Mouse (Mus musculus) heart, embryonic 10.5 days (tissue): Measurements from ENCODE around the gene Opn1sw. TPM values are rescaled to one million over a fixed set of nuclear protein-coding genes. Genes with fewer than 3 reads are reported as not detected.
A peak's percentile ranks its signal among the peaks of the same experiment; 100 is the strongest.

Experiments
- DNase-seq: peaks from one replicate; pipeline ENCODE4 v3.0.0-alpha.2; 2017; ENCODE audit warnings: low spot score
- H3K27ac ChIP-seq: fragments of 300-500 bp; sonication (generic); 2 replicates; pipeline ENCODE4 v1.5.1; 2016; ENCODE audit warnings: mild to moderate bottlenecking
- H3K27me3 ChIP-seq: fragments of 300-500 bp; sonication (generic); 2 replicates; pipeline ENCODE4 v1.6.1; 2016; ENCODE audit warnings: mild to moderate bottlenecking; ENCODE audit not compliant: poor library complexity, insufficient read depth, severe bottlenecking
- H3K36me3 ChIP-seq: fragments of 300-500 bp; sonication (generic); 2 replicates; pipeline ENCODE4 v1.6.1; 2016; ENCODE audit warnings: mild to moderate bottlenecking, moderate library complexity
- H3K4me1 ChIP-seq: fragments of 300-500 bp; sonication (generic); 2 replicates; pipeline ENCODE4 v1.6.1; 2016; ENCODE audit warnings: mild to moderate bottlenecking
- H3K4me3 ChIP-seq: fragments of 300-500 bp; sonication (generic); 2 replicates; pipeline ENCODE4 v1.5.1; 2016; ENCODE audit warnings: mild to moderate bottlenecking, moderate library complexity
- H3K9me3 ChIP-seq: fragments of 300-500 bp; sonication (generic); 2 replicates; pipeline ENCODE4 v1.6.1; 2016; ENCODE audit warnings: mild to moderate bottlenecking, moderate library complexity
- WGBS: fragments of 180-500 bp; shearing (Covaris S2); methylation state at CpG from one replicate; pipeline ENCODE4 v1.1.7; 2016; 5-methylcytosine and 5-hydroxymethylcytosine counted together
- polyA plus RNA-seq: library from polyadenylated mRNA; unstranded; fragments of >200 nt; fragmentation: Nextera tagmentation; extraction: Ambion mirVana; gene quantifications from 2 replicates; pipeline ENCODE4 v1.2.1, GENCODE M21; 2016

Gene Opn1sw
- 0.11 and 0.37 TPM in 2 replicates for polyA plus RNA-seq

DNA sequence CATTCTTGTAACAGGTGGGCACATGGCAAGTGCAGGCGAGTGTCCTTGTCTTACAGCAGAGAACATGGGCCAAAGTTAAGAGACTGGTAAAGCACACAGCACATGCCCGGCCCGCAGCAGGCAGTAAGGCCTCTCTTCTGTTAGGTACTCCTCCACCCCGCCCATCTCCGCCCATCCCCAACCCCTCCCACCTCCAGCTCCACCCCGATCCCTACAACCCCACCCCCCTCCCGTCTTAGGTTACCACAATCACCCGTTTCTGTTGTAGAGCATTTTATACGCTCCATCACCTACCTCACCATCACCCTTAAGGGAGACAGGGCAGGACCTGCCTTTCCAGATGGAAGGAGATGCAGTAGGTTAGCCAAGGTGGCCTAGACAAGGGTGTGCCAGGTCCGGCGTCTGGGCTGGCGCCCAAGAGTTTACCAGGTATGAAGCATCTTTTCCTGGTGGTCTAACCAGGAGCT, at the start of gene Opn1sw:
Gene Opn1sw, minus strand, starts transcription at position 417 of the 467 bp plus-strand sequence.
- Histone ChIP-seq H3K4me3 (peak within 1 kb of the TSS; percentile 59), H3K9me3 (no peaks in the 10 kb centered on the region), H3K4me1 (peaks cover 35% of the 10 kb centered on the region), H3K27ac (peak within 1 kb of the TSS; percentile 7), H3K27me3 (no peaks in the 10 kb centered on the region), H3K36me3 (no peaks in the 10 kb centered on the region)
- WGBS: 4% methylated on average over 12 of the region's 12 CpGs
- peak; percentile 91 for DNase-seq

- no peak for DNase-seq
- Histone ChIP-seq H3K27me3 (peaks cover 21% of the 10 kb centered on the region), H3K36me3 (peaks cover 42% of the 10 kb centered on the region), H3K27ac (peak overlapping the region; percentile 93), H3K9me3 (no peaks in the 10 kb centered on the region), H3K4me3 (peak overlapping the region; percentile 74), H3K4me1 (peaks cover 59% of the 10 kb centered on the region)
- WGBS: 6% methylated on average over 11 of the region's 11 CpGs
These were observed 48.2 kb upstream of the Opn1sw start for GRCm38 (mm10) chr6:29436461-29436934.

DNA sequence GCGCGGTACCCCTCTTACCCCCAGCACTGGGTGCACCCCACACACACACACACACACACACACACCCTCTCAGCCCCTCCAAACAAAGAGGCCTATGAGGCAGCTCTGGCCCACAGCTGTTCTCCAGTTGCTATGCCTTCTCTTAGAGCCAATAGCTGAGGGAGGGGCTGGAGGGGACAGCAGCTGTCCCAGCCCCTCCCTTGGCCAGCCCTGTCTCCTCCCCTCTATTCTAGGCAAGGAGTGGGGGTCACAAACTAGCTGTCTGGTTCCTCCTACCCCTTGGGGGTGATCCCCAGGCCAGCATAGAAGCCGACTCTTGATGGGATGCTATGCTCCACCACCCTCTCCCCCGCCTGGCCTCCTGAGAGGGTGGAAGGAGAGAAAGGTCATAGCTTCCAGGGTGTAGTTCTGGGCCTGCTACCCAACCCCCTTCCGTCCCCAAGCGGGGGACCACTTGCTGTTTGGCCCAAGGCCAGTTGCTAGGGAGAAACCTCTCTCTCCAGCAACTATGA, 47.7 kb upstream of the Opn1sw start:
- Histone ChIP-seq H3K36me3 (peaks cover 37% of the 10 kb centered on the region), H3K27ac (peak overlapping the region; percentile 93), H3K9me3 (no peaks in the 10 kb centered on the region), H3K4me3 (peak overlapping the region; percentile 74), H3K27me3 (peaks cover 22% of the 10 kb centered on the region), H3K4me1 (peaks cover 64% of the 10 kb centered on the region)
- WGBS: 1% methylated on average over 6 of the region's 6 CpGs
- DNase-seq: no peak

DNA sequence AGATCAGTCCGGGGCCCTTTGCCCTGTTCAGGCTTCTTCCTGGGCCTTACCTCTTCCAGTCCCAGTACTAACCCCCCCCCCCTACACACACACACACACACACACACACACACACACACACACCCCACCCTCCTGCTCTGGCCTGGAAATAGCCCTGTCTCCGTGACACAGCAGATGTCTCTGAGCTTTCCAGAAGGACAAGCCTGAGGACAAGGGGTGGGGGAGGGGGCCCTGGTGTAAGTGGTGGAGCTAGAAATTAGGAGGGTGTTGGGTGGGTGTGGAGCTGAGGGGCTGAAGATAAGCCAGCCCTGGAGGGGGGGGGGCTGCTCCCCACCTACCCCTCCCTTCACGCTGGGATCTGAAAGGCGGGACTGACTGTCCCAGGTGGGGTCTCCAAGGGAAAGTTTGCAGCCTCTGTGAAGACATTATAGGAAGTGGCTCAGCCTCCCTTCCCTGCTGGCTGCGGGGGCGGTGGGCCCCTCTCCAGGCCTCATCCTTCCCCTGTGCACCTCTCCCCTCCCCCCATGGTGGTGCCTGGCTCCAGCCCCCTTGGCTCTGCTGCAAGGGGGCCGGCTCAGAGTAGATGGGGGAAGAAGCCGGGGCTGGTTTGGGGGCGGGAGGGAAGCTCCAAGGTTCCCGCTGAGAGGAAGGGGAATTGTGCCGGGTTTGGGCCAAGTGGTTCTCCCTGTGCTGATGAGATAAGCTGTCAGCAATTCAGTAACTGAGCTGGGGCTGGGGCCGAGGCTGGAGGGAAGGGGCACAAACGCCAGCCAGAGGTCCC, 46.8 kb upstream of the Opn1sw start:
- H3K27me3 ChIP-seq: peaks cover 28% of the 10 kb centered on the region

DNA sequence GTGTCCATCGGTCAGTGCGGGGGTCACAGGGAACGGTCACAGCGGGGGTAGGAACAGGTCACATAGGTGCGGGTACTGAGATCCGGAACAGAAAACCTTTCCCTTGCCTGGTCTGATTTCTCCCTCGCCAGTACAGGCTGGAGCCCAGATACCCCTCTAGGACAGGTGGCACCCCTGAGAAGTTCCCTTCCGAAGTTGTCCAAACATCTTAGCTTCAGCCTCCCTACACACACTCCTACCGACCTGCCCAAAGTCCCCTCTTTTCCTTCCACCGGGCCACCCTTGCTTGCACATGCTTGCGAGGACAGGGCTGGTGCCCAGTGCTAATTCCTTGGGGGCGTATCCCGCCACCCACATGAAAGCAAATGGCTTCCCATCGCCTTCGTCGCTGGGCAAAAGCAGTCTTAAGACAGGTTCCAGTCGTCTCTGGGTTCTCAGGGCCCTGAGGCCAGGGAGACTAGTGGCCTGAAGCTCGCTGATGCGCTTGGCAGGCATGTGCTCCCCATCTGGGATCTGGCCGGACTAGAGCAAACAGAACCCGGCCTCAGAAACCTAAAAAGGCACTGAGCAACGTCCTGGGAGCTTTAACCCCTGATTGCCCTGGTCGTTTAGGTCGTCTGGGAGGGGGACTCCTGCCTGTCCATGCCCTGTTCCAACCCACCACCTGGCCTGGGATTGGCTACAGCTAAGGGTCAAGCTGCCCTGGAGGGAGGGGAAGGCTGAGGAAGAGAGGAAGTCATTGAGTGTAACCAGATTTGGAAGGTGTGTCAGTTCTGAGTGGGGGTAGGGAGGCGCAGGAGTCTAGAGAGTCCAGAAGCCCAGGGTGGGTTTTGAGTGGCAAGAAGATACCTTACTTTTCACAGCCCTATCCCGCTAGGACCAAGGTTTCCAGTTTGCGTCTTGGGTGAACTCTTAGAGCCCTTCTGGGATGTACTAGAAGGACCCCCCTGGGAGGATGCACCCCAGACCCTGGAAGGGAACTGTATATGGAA, 45.8 kb upstream of the Opn1sw start:
- WGBS: under 1% methylated on average over 27 of the region's 27 CpGs
- Histone ChIP-seq H3K27ac (peak overlapping the region; percentile 93), H3K4me3 (peak overlapping the region; percentile 74), H3K4me1 (peaks cover 74% of the 10 kb centered on the region), H3K9me3 (no peaks in the 10 kb centered on the region), H3K27me3 (peaks cover 28% of the 10 kb centered on the region), H3K36me3 (peaks cover 18% of the 10 kb centered on the region)
- DNase-seq: peak; percentile 94

More for the DNA sequence above, 46.8 kb upstream of the Opn1sw start:
- WGBS: 2% methylated on average over 13 of the region's 13 CpGs
- H3K4me1 ChIP-seq: peaks cover 70% of the 10 kb centered on the region
- no peaks in the 10 kb centered on the region for H3K9me3 ChIP-seq
- H3K27ac ChIP-seq: peak overlapping the region; percentile 93
- H3K4me3 ChIP-seq: peak overlapping the region; percentile 74
- DNase-seq: peak; percentile 88
- peaks cover 28% of the 10 kb centered on the region for H3K36me3 ChIP-seq

- WGBS: under 1% methylated on average over 71 of the region's 77 CpGs
- no peak for DNase-seq
- Histone ChIP-seq H3K27me3 (peaks cover 28% of the 10 kb centered on the region), H3K27ac (peak within 1 kb of the TSS; percentile 93), H3K4me3 (peak within 1 kb of the TSS; percentile 74), H3K9me3 (no peaks in the 10 kb centered on the region), H3K36me3 (peaks cover 10% of the 10 kb centered on the region), H3K4me1 (peaks cover 74% of the 10 kb centered on the region)
These were observed 45.0 kb upstream of the Opn1sw start, which contains the start of gene Flnc for GRCm38 (mm10) chr6:29433038-29433803. Gene Flnc (plus strand): TSS chr6:29433256.

- DNase-seq: no peak
- H3K4me1 ChIP-seq: peaks cover 74% of the 10 kb centered on the region
- H3K9me3 ChIP-seq: no peaks in the 10 kb centered on the region
- H3K27me3 ChIP-seq: peaks cover 28% of the 10 kb centered on the region
- peaks cover 5% of the 10 kb centered on the region for H3K36me3 ChIP-seq
- peak overlapping the region; percentile 93 for H3K27ac ChIP-seq
- peak overlapping the region; percentile 74 for H3K4me3 ChIP-seq
These were observed 44.4 kb upstream of the Opn1sw start for GRCm38 (mm10) chr6:29432676-29433037.

DNA sequence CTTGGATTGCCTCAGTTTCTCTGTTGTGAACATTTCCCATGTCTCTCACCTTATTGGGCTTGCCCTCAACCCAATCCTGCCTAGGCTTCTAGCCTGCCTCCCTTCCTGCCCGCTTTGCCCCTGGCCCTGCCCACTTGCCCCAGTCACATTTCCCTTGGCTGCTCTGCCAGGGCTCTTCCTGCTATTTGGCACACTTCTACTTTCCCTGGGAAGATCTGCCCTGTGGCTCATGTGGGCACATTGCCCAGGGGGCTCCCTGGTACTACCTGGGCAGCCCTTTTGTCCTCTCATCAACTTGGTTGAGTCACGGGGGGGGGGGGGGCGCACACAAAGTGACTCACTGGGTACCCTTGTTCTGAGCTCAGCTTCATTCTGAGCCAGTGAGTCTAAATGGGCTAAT, 43.9 kb upstream of the Opn1sw start:
- peaks cover 71% of the 10 kb centered on the region for H3K4me1 ChIP-seq
- peaks cover 28% of the 10 kb centered on the region for H3K27me3 ChIP-seq
- 34% methylated on average over 3 of the region's 3 CpGs for WGBS
- H3K4me3 ChIP-seq: peak overlapping the region; percentile 74
- H3K36me3 ChIP-seq: peaks cover under 1% of the 10 kb centered on the region
- H3K9me3 ChIP-seq: no peaks in the 10 kb centered on the region
- H3K27ac ChIP-seq: peak overlapping the region; percentile 93
- DNase-seq: no peak

- Histone ChIP-seq H3K27ac (peak overlapping the region; percentile 93), H3K27me3 (peaks cover 28% of the 10 kb centered on the region), H3K9me3 (no peaks in the 10 kb centered on the region), H3K4me1 (peaks cover 64% of the 10 kb centered on the region), H3K4me3 (peak overlapping the region; percentile 33), H3K36me3 (no peaks in the 10 kb centered on the region; the same call in 1 of the 2 replicates)
- 11% methylated on average over 5 of the region's 5 CpGs for WGBS
- DNase-seq: peak; percentile 94
These were observed 43.2 kb upstream of the Opn1sw start for GRCm38 (mm10) chr6:29431473-29431872.

DNA sequence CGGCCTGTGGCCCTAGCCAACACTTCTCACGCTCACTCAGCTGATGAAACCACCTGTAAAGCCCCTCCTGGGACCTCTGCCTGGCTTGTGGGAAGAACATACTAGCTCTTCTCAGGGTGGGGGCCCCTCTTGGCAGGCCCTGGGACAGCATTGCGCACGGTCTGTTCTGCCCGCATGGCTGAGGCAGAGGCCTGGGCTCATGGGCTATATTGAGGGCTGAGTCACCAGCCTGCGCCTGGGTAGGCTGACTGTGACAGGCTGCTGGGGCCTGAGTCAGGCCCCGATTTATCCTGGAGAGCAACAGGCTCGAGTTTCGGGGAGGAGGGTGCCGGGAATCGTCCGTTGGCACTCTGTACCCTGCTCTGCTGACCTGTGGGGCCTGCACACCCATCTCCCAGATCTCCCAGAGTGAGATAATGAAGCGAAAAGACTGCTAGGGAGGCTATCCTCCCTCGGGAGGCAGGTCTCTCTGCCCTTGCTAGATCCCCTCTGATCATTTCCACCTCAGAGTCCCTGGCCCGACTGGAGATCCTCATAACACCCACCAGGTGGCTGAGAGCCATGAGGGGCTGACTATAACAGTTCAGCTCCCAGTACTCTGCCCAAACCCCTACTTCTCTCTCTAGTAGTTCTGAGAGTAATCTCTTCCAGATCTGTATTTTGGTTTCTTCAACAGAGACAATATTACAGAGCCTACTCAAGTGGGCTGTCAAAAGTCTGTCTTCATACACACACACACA, 42.6 kb upstream of the Opn1sw start:
- Histone ChIP-seq H3K9me3 (no peaks in the 10 kb centered on the region), H3K36me3 (no peaks in the 10 kb centered on the region; the same call in 1 of the 2 replicates), H3K4me3 (peak overlapping the region; percentile 33), H3K27me3 (peaks cover 28% of the 10 kb centered on the region), H3K4me1 (peaks cover 58% of the 10 kb centered on the region), H3K27ac (peak overlapping the region; percentile 93)
- 25% methylated on average over 15 of the region's 15 CpGs for WGBS
- DNase-seq: no peak

- H3K4me1 ChIP-seq: peaks cover 34% of the 10 kb centered on the region
- no peak overlapping the region for H3K27ac ChIP-seq
- 64% methylated on average over 4 of the region's 4 CpGs for WGBS
- no peak overlapping the region for H3K4me3 ChIP-seq
- no peaks in the 10 kb centered on the region for H3K9me3 ChIP-seq
- peaks cover 17% of the 10 kb centered on the region; the same call in 1 of the 2 replicates for H3K27me3 ChIP-seq
- DNase-seq: no peak
- H3K36me3 ChIP-seq: no peaks in the 10 kb centered on the region
These were observed 39.9 kb upstream of the Opn1sw start for GRCm38 (mm10) chr6:29428171-29428570.
